Mouse (Mus musculus): ENCODE measurements around the gene Olfr104-ps. TPM values are rescaled to one million over a fixed set of nuclear protein-coding genes. Genes with fewer than 3 reads are reported as not detected.

Gene Olfr104-ps
- polyA plus RNA-seq (2014; fragmentation: Nextera tagmentation; extraction: Ambion mirVana), result not detected in 2 replicates

- Histone ChIP-seq H3K4me1 (replicated peaks; ENCODE audit: control insufficient read depth, insufficient read depth, low read length) (no peaks in the 10 kb centered on the region), H3K9ac (ENCODE audit: low read length) (no peak within 1 kb of the TSS), H3K36me3 (ENCODE audit: control insufficient read depth, insufficient read depth, low read length) (no peaks in the 10 kb centered on the region), H3K27me3 (replicated peaks; ENCODE audit: control insufficient read depth, insufficient read depth, low read length) (no peaks in the 10 kb centered on the region), H3K27ac (ENCODE audit: low read depth) (no peak within 1 kb of the TSS), H3K9me3 (ENCODE audit: control insufficient read depth, low read length) (no peaks in the 10 kb centered on the region), H3K4me3 (ENCODE audit: low read depth, low read length) (no peak within 1 kb of the TSS), H3K4me2 (ENCODE audit: low read length) (no peak within 1 kb of the TSS)
- no peak for ATAC-seq (replicated peaks; ENCODE audit: low FRiP score, low TSS enrichment, low read depth)
- no peak for DNase-seq (ENCODE audit: low spot score)
Measured at GRCm38 (mm10) chr17:37359282-37359681, at the start of gene Olfr104-ps. Olfr104-ps (plus strand) TSS chr17:37359582.

GRCm38 (mm10) chr17:37310146-37310699 is 49.2 kb upstream of the Olfr104-ps start:
- WGBS, result 32% methylated on average over 2 of the region's 2 CpGs
- no peaks in the 10 kb centered on the region for H3K27me3 ChIP-seq (replicated peaks; ENCODE audit: control insufficient read depth, insufficient read depth, low read length)
- no peak overlapping the region for H3K9ac ChIP-seq (ENCODE audit: low read length)
- no peak overlapping the region for H3K4me3 ChIP-seq (ENCODE audit: low read depth, low read length)
- H3K4me1 ChIP-seq (replicated peaks; ENCODE audit: control insufficient read depth, insufficient read depth, low read length), result no peaks in the 10 kb centered on the region
- H3K4me2 ChIP-seq (ENCODE audit: low read length), result no peak overlapping the region
- H3K36me3 ChIP-seq (ENCODE audit: control insufficient read depth, insufficient read depth, low read length), result no peaks in the 10 kb centered on the region
- no peaks in the 10 kb centered on the region for H3K9me3 ChIP-seq (ENCODE audit: control insufficient read depth, low read length)
- H3K27ac ChIP-seq (ENCODE audit: low read depth), result no peak overlapping the region
- ATAC-seq (replicated peaks; ENCODE audit: low FRiP score, low TSS enrichment, low read depth) (peak; percentile 78; the same call in 1 of the 2 replicates), DNase-seq (ENCODE audit: low spot score) (no peak)

- no peak for ATAC-seq (replicated peaks; ENCODE audit: low FRiP score, low TSS enrichment, low read depth)
- no peak within 1 kb of the TSS for H3K9ac ChIP-seq (ENCODE audit: low read length)
- no peaks in the 10 kb centered on the region for H3K36me3 ChIP-seq (ENCODE audit: control insufficient read depth, insufficient read depth, low read length)
Measured at GRCm38 (mm10) chr17:37316954-37317353, 42.4 kb upstream of the Olfr104-ps start, which contains the start of gene Olfr102. Olfr102 (minus strand) TSS chr17:37317054.

GRCm38 (mm10) chr17:37339598-37339997 is 19.8 kb upstream of the Olfr104-ps start, which contains the start of gene Olfr103:
Olfr103 (minus strand) TSS chr17:37339698.
- no peak for ATAC-seq (replicated peaks; ENCODE audit: low FRiP score, low TSS enrichment, low read depth)
- no peaks in the 10 kb centered on the region for H3K27me3 ChIP-seq (replicated peaks; ENCODE audit: control insufficient read depth, insufficient read depth, low read length)
- H3K9me3 ChIP-seq (ENCODE audit: control insufficient read depth, low read length), result no peaks in the 10 kb centered on the region
- H3K4me1 ChIP-seq (replicated peaks; ENCODE audit: control insufficient read depth, insufficient read depth, low read length), result no peaks in the 10 kb centered on the region
- no peak within 1 kb of the TSS for H3K9ac ChIP-seq (ENCODE audit: low read length)
- no peak within 1 kb of the TSS for H3K27ac ChIP-seq (ENCODE audit: low read depth)
- H3K36me3 ChIP-seq (ENCODE audit: control insufficient read depth, insufficient read depth, low read length), result no peaks in the 10 kb centered on the region
- no peak for DNase-seq (ENCODE audit: low spot score)
- no peak within 1 kb of the TSS for H3K4me2 ChIP-seq (ENCODE audit: low read length)
- H3K4me3 ChIP-seq (ENCODE audit: low read depth, low read length), result no peak within 1 kb of the TSS
- 90% methylated on average over 2 of the region's 2 CpGs for WGBS

More at GRCm38 (mm10) chr17:37316954-37317353, 42.4 kb upstream of the Olfr104-ps start, which contains the start of gene Olfr102:
- Histone ChIP-seq H3K27me3 (replicated peaks; ENCODE audit: control insufficient read depth, insufficient read depth, low read length) (no peaks in the 10 kb centered on the region), H3K27ac (ENCODE audit: low read depth) (no peak within 1 kb of the TSS), H3K4me1 (replicated peaks; ENCODE audit: control insufficient read depth, insufficient read depth, low read length) (no peaks in the 10 kb centered on the region), H3K4me3 (ENCODE audit: low read depth, low read length) (no peak within 1 kb of the TSS), H3K9me3 (ENCODE audit: control insufficient read depth, low read length) (no peaks in the 10 kb centered on the region), H3K4me2 (ENCODE audit: low read length) (no peak within 1 kb of the TSS)
- no peak for DNase-seq (ENCODE audit: low spot score)

- Histone ChIP-seq H3K4me3 (ENCODE audit: low read depth, low read length) (no peak within 1 kb of the TSS), H3K9ac (ENCODE audit: low read length) (no peak within 1 kb of the TSS), H3K27me3 (replicated peaks; ENCODE audit: control insufficient read depth, insufficient read depth, low read length) (no peaks in the 10 kb centered on the region), H3K27ac (ENCODE audit: low read depth) (no peak within 1 kb of the TSS), H3K4me2 (ENCODE audit: low read length) (no peak within 1 kb of the TSS), H3K9me3 (ENCODE audit: control insufficient read depth, low read length) (no peaks in the 10 kb centered on the region), H3K4me1 (replicated peaks; ENCODE audit: control insufficient read depth, insufficient read depth, low read length) (no peaks in the 10 kb centered on the region), H3K36me3 (ENCODE audit: control insufficient read depth, insufficient read depth, low read length) (no peaks in the 10 kb centered on the region)
- DNase-seq (ENCODE audit: low spot score) (no peak), ATAC-seq (replicated peaks; ENCODE audit: low FRiP score, low TSS enrichment, low read depth) (no peak)
Measured at GRCm38 (mm10) chr17:37378733-37379132, 19.4 kb downstream of the Olfr104-ps start, which contains the start of gene Olfr105-ps. Olfr105-ps (plus strand) TSS chr17:37379033.

GRCm38 (mm10) chr17:37390093-37390492 is 30.7 kb downstream of the Olfr104-ps start, which contains the start of gene Olfr106-ps:
Olfr106-ps (plus strand) TSS chr17:37390393.
- WGBS, result 63% methylated on average over 1 of the region's 1 CpGs

GRCm38 (mm10) chr17:37398926-37399325 is 39.5 kb downstream of the Olfr104-ps start, which contains the start of gene Olfr107:
Olfr107 (plus strand) TSS chr17:37399226.
- H3K27ac ChIP-seq (ENCODE audit: low read depth), result no peak within 1 kb of the TSS
- no peaks in the 10 kb centered on the region for H3K36me3 ChIP-seq (ENCODE audit: control insufficient read depth, insufficient read depth, low read length)
- no peaks in the 10 kb centered on the region for H3K4me1 ChIP-seq (replicated peaks; ENCODE audit: control insufficient read depth, insufficient read depth, low read length)
- no peak within 1 kb of the TSS for H3K9ac ChIP-seq (ENCODE audit: low read length)
- H3K9me3 ChIP-seq (ENCODE audit: control insufficient read depth, low read length), result no peaks in the 10 kb centered on the region
- H3K4me3 ChIP-seq (ENCODE audit: low read depth, low read length), result no peak within 1 kb of the TSS
- no peak within 1 kb of the TSS for H3K4me2 ChIP-seq (ENCODE audit: low read length)
- no peaks in the 10 kb centered on the region for H3K27me3 ChIP-seq (replicated peaks; ENCODE audit: control insufficient read depth, insufficient read depth, low read length)
- no peak for ATAC-seq (replicated peaks; ENCODE audit: low FRiP score, low TSS enrichment, low read depth)
- WGBS, result 81% methylated on average over 3 of the region's 3 CpGs
- DNase-seq (ENCODE audit: low spot score), result no peak

More at GRCm38 (mm10) chr17:37390093-37390492, 30.7 kb downstream of the Olfr104-ps start, which contains the start of gene Olfr106-ps:
- DNase-seq (ENCODE audit: low spot score) (no peak), ATAC-seq (replicated peaks; ENCODE audit: low FRiP score, low TSS enrichment, low read depth) (no peak)
- Histone ChIP-seq H3K4me1 (replicated peaks; ENCODE audit: control insufficient read depth, insufficient read depth, low read length) (no peaks in the 10 kb centered on the region), H3K4me2 (ENCODE audit: low read length) (no peak within 1 kb of the TSS), H3K9me3 (ENCODE audit: control insufficient read depth, low read length) (no peaks in the 10 kb centered on the region), H3K36me3 (ENCODE audit: control insufficient read depth, insufficient read depth, low read length) (no peaks in the 10 kb centered on the region), H3K9ac (ENCODE audit: low read length) (no peak within 1 kb of the TSS), H3K27me3 (replicated peaks; ENCODE audit: control insufficient read depth, insufficient read depth, low read length) (no peaks in the 10 kb centered on the region), H3K4me3 (ENCODE audit: low read depth, low read length) (no peak within 1 kb of the TSS), H3K27ac (ENCODE audit: low read depth) (no peak within 1 kb of the TSS)

GRCm38 (mm10) chr17:37413380-37413779 is 54.0 kb downstream of the Olfr104-ps start:
- H3K4me1 ChIP-seq (replicated peaks; ENCODE audit: control insufficient read depth, insufficient read depth, low read length), result no peaks in the 10 kb centered on the region
- H3K27ac ChIP-seq (ENCODE audit: low read depth), result no peak overlapping the region
- no peak for DNase-seq (ENCODE audit: low spot score)
- no peaks in the 10 kb centered on the region for H3K36me3 ChIP-seq (ENCODE audit: control insufficient read depth, insufficient read depth, low read length)
- no peaks in the 10 kb centered on the region for H3K9me3 ChIP-seq (ENCODE audit: control insufficient read depth, low read length)
- H3K27me3 ChIP-seq (replicated peaks; ENCODE audit: control insufficient read depth, insufficient read depth, low read length), result no peaks in the 10 kb centered on the region
- no peak overlapping the region for H3K4me2 ChIP-seq (ENCODE audit: low read length)
- H3K9ac ChIP-seq (ENCODE audit: low read length), result no peak overlapping the region
- no peak for ATAC-seq (replicated peaks; ENCODE audit: low FRiP score, low TSS enrichment, low read depth)
- no peak overlapping the region for H3K4me3 ChIP-seq (ENCODE audit: low read depth, low read length)

Measured in intestine, embryonic 14.5 days (tissue).